Mouse (Mus musculus) kidney, embryonic 16.5 days (tissue): ENCODE data around the gene Vwa3a. TPM values are rescaled to one million over a fixed set of nuclear protein-coding genes. Genes with fewer than 3 reads are reported as not detected.

ENCODE experiments used
- ATAC-seq: fragments of 200-750 bp; cut with Nextera tagmentation; 2 replicates; pipeline ENCODE4 v1.8.0; 2017; ENCODE audit warnings: moderate TSS enrichment; ENCODE audit not compliant: low FRiP score, low TSS enrichment
- H3K27ac ChIP-seq: fragments of 300-500 bp; sonication (generic); 2 replicates; pipeline ENCODE4 v1.5.1; 2014; ENCODE audit warnings: low read length
- H3K27me3 ChIP-seq: fragments of 300-500 bp; sonication (generic); 2 replicates; pipeline ENCODE4 v1.6.1; 2014; ENCODE audit warnings: low read length, control low read depth, mixed read lengths; ENCODE audit not compliant: insufficient read depth
- H3K36me3 ChIP-seq: fragments of 300-500 bp; sonication (generic); 2 replicates; pipeline ENCODE4 v1.6.1; 2014; ENCODE audit warnings: low read length, control low read depth, mixed read lengths; ENCODE audit not compliant: insufficient read depth
- H3K4me1 ChIP-seq: fragments of 300-500 bp; sonication (generic); 2 replicates; pipeline ENCODE4 v1.6.1; 2014; ENCODE audit warnings: low read length, control low read depth, mixed read lengths; ENCODE audit not compliant: insufficient read depth
- H3K4me2 ChIP-seq: fragments of 300-500 bp; sonication (generic); replicated peaks from 2 replicates; pipeline ENCODE4 v1.6.1; 2014; ENCODE audit warnings: low read depth, low read length
- H3K4me3 ChIP-seq: fragments of 300-500 bp; sonication (generic); 2 replicates; pipeline ENCODE4 v1.5.1; 2014; ENCODE audit warnings: mild to moderate bottlenecking, low read length
- H3K9ac ChIP-seq: fragments of 300-500 bp; sonication (generic); replicated peaks from 2 replicates; pipeline ENCODE4 v1.6.1; 2014; ENCODE audit warnings: low read length
- H3K9me3 ChIP-seq: fragments of 300-500 bp; sonication (generic); 2 replicates; pipeline ENCODE4 v1.6.1; 2016; ENCODE audit warnings: low read length, control low read depth
- WGBS: fragments of 180-500 bp; shearing (Covaris S2); extraction: QIAGEN DNeasy Blood & Tissue Kit; methylation state at CpG from one replicate; pipeline ENCODE4 v1.1.7; 2014; 5-methylcytosine and 5-hydroxymethylcytosine counted together
- polyA plus RNA-seq: library from polyadenylated mRNA; unstranded; fragments of >200 nt; fragmentation: Nextera tagmentation; extraction: Ambion mirVana; gene quantifications from 2 replicates; pipeline ENCODE4 v1.2.1, GENCODE M21; 2015

The Vwa3a gene
- polyA plus RNA-seq, 1 experiment from 2014 or later, result 0.11 TPM

DNA sequence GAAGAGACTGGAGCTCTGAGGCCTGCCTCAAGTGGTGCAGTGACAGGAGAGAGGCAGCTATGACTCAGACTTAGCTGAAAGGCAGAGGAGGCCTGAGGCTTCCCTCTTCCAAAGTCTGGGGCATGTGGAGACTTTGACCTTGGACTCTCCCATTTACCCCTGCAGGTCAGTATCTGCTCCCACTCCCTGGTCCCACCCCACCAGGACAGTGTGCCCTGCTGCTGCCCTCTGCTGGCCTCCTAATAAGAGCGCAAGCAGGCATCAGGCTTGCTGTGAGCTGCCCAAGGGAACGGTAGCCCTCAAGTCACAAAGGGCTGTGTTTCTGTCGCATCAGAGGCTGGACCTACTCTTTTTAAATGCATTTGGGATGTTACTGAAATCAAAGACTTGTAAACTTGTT, 87.3 kb downstream of the Vwa3a start:
- no peak overlapping the region for H3K4me3 ChIP-seq
- 10% methylated on average over 3 of the region's 3 CpGs for WGBS
- H3K27ac ChIP-seq, result no peak overlapping the region
- peaks cover 11% of the 10 kb centered on the region; the same call in 1 of the 2 replicates for H3K4me1 ChIP-seq
- ATAC-seq, result no peak
- no peaks in the 10 kb centered on the region for H3K9me3 ChIP-seq
- no peaks in the 10 kb centered on the region for H3K27me3 ChIP-seq
- no peaks in the 10 kb centered on the region for H3K36me3 ChIP-seq
- no peak overlapping the region for H3K9ac ChIP-seq
- H3K4me2 ChIP-seq, result no peak overlapping the region

DNA sequence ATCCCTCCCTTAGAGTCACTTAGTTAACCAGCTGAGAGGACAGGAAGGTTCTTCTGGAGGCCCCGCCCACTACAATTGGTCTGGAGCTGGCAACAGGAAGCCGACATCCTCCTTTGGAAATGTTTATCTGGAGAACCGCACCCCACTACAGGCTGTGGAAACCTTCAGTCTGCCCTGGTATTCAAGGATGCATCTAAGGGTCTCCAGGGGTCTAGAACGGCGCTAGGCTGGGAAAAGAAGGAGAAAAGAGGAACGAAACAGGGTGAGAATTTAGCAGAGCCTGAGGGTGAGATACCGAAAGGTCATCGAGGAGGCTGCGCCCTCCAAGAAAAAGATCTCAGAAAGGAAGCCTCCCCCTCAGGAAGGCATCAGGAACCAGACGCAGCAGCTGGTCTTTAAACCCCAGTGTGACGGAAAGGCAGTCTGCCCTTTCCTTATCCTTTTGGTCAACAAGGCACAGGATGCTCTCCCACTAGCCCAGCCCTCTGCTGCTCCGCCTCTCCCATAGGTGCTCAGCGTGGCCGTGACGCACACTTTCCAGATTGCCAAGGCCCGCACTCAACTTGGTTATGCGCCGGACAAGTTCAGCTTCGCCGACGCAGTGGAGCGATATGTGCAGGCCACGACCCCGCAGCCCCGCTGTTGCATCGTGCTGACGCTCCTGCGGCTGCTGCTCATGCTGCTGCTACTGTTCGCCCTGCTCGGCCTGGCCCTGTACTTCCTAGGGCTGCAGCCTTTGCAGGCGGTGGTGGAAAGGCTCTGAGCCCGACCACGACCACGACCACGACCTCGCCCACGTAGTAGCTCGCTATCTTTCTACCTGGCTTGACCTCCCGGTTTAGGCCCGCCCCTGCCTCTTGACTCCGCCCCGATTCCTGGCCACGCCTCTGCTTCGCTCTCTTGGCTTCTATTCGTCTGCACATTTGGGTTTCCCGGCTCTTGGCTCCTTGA, 91.6 kb downstream of the Vwa3a start:
- H3K4me1 ChIP-seq, result peaks cover 14% of the 10 kb centered on the region; the same call in 1 of the 2 replicates
- H3K27me3 ChIP-seq, result no peaks in the 10 kb centered on the region
- under 1% methylated on average over 46 of the region's 46 CpGs for WGBS
- H3K9ac ChIP-seq, result peak overlapping the region; percentile 64
- peak overlapping the region; percentile 65 for H3K4me3 ChIP-seq
- peak overlapping the region; percentile 89 for H3K4me2 ChIP-seq
- H3K9me3 ChIP-seq, result no peaks in the 10 kb centered on the region
- peak overlapping the region; percentile 81 for H3K27ac ChIP-seq
- no peaks in the 10 kb centered on the region for H3K36me3 ChIP-seq
- peak; percentile 39 for ATAC-seq

DNA sequence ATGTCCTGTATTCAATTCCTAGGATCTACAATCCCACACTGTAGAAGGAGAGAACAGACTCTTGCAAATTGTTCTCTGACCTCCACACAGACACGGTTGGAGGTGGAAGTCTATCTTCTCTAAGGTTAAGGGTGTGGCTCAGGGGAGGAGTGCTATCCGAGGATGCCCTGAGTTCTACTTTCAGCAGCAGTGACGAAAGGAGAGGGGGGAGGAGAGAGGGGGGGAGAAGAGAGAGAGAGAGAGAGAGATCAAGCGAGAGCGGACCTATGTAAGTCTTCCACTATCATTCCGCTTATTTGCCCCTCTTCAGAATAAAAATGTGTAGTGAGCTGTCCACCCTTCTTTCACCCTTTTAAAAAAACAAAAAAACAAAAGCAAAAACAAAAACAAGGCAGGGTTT, 95.3 kb downstream of the Vwa3a start:
- Histone ChIP-seq H3K9me3 (no peaks in the 10 kb centered on the region), H3K4me3 (peak overlapping the region; percentile 74), H3K9ac (peak overlapping the region; percentile 65), H3K36me3 (no peaks in the 10 kb centered on the region), H3K4me1 (peaks cover 19% of the 10 kb centered on the region; the same call in 1 of the 2 replicates), H3K27ac (peak overlapping the region; percentile 77; the same call in 1 of the 2 replicates), H3K4me2 (peak overlapping the region; percentile 65), H3K27me3 (no peaks in the 10 kb centered on the region)
- 48% methylated on average over 6 of the region's 6 CpGs for WGBS
- ATAC-seq, result no peak

DNA sequence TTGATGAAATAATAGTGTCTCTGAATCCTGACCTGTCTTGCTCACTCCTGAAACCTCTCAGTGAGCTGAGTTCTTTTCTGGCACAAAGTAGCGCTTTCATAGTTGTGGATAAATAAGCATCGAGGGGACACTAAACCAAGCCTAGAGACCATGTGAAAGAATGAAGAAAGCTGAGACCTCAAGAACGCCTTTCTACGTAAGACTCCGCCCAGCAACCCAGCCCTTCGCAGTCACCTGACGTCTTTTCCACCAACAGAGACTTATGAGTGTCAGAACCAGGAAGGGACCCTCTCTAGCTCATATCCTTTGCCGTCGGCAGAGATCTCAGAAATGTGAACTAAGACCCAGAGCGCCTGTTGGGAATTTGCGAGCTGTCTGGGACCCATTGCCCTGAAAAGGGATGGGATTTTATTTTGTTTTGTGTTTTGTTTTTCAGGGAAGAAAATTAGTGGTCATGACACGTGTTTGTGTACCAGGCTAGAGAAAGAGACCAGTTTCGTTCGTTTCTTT, 95.8 kb downstream of the Vwa3a start:
- ATAC-seq, result peak; percentile 80; the same call in 1 of the 2 replicates
- H3K4me2 ChIP-seq, result peak overlapping the region; percentile 65
- H3K36me3 ChIP-seq, result no peaks in the 10 kb centered on the region
- peaks cover 17% of the 10 kb centered on the region; the same call in 1 of the 2 replicates for H3K4me1 ChIP-seq
- peak overlapping the region; percentile 77 for H3K27ac ChIP-seq
- peak overlapping the region; percentile 65 for H3K9ac ChIP-seq
- no peaks in the 10 kb centered on the region for H3K9me3 ChIP-seq
- H3K4me3 ChIP-seq, result peak overlapping the region; percentile 74
- no peaks in the 10 kb centered on the region for H3K27me3 ChIP-seq
- WGBS, result 8% methylated on average over 14 of the region's 14 CpGs

DNA sequence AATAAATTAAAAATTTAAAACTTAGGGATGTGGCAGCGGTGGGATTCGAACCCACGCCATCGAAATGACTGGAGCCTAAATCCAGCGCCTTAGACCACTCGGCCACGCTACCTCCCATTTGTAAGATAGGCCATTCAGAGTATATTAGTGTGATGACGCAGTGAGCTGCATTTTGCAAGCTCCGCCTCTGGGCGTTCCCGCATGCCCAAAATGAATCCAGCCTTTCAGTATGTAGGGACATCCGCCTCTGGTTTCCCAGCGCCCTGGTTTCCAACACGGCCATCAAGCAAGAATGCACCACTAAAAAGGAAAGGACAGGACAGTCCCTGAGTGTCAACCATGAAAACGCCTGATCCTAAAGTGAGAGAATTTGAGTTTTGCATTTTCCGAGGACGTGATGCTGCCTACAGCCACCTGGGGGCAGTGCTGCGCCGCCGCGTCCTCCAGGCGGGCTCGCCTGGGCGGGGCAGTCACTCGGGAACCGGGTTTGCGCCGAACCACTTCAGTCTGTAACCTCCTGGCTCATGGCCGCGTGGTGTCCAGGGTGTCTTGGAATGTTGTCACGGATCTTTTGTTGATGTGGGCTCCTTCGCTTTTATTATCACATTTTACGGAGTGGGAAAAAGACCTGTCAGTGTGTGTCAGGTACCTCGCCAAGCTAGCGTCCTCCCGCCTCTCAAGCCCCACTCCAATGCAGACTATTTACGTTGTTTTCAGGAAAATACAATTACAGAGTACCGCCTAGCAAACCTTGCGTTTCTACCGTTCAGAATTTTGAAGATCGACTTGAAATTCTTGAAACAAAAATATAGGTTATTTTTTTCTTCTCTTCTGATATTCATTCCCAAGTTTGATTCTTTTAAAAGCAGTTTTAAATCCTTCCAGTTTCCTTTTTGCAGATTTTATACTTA, 96.6 kb downstream of the Vwa3a start:
- Histone ChIP-seq H3K4me2 (peak overlapping the region; percentile 65), H3K27me3 (no peaks in the 10 kb centered on the region), H3K9me3 (no peaks in the 10 kb centered on the region), H3K36me3 (no peaks in the 10 kb centered on the region), H3K4me3 (peak overlapping the region; percentile 74), H3K9ac (peak overlapping the region; percentile 72), H3K4me1 (peaks cover 10% of the 10 kb centered on the region; the same call in 1 of the 2 replicates), H3K27ac (peak overlapping the region; percentile 78)
- WGBS, result under 1% methylated on average over 41 of the region's 41 CpGs
- peak; percentile 89 for ATAC-seq

DNA sequence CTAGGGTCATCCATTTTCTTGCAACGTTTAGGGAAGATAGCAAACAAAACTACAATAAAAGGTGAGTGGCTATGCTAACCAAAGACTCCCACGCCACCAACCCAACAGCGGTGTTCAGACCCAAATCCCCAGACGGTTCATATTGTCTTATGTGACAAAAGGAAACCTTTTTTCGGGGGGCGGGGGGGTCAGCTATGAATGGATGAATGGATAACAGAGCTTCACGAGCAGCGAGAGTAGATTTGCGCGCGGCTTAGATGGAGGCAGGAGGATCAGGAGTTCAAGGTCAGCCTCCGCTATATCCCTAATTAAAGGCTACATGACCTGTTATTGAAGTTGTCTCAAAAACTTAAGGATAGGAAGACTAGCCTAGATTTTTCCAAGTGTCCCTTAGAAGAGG, 97.2 kb downstream of the Vwa3a start:
- no peaks in the 10 kb centered on the region for H3K36me3 ChIP-seq
- no peak for ATAC-seq
- H3K9ac ChIP-seq, result peak overlapping the region; percentile 50

DNA sequence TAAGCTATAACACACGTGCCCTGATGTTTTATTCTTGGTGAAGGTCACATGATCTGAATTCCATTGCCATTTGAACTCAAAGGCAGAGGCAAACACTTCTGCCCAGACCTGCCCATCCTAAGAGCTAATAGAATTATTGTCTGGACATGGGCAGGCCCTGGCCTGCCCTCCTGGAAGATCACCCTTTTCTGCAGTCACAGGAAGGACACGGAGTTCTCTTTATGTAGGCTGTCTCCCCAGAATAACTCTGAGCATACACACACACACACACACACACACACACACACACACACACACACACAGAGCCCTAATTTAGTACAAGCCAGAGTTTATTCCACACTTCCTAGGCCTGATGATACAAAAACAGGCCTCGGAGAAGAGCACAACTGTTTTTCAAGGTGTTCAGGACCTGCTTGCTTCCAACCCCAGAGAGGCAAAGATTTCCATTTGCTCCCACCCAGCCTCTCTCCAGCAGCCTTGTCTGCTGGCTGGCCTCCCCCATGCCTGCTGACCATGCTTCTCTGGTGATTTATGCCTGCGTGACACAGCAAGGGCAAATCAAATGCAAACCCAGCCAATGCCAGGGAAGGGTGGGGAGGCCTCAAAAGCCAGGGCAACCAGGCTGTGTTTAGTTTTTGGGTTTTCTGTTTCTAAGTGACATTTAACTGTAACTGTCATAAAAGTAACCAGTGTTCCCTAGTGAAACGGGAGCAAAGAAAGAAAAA, 99.5 kb downstream of the Vwa3a start:
- Histone ChIP-seq H3K4me3 (no peak overlapping the region), H3K27me3 (no peaks in the 10 kb centered on the region), H3K36me3 (no peaks in the 10 kb centered on the region), H3K9ac (no peak overlapping the region), H3K9me3 (no peaks in the 10 kb centered on the region), H3K4me1 (peaks cover 5% of the 10 kb centered on the region; the same call in 1 of the 2 replicates), H3K4me2 (no peak overlapping the region), H3K27ac (no peak overlapping the region)
- 37% methylated on average over 5 of the region's 5 CpGs for WGBS
- no peak for ATAC-seq

More for the DNA sequence above, 97.2 kb downstream of the Vwa3a start:
- Histone ChIP-seq H3K4me2 (peak overlapping the region; percentile 65), H3K9me3 (no peaks in the 10 kb centered on the region), H3K27ac (no peak overlapping the region), H3K27me3 (no peaks in the 10 kb centered on the region), H3K4me3 (peak overlapping the region; percentile 74), H3K4me1 (peaks cover 9% of the 10 kb centered on the region; the same call in 1 of the 2 replicates)
- 7% methylated on average over 12 of the region's 12 CpGs for WGBS

DNA sequence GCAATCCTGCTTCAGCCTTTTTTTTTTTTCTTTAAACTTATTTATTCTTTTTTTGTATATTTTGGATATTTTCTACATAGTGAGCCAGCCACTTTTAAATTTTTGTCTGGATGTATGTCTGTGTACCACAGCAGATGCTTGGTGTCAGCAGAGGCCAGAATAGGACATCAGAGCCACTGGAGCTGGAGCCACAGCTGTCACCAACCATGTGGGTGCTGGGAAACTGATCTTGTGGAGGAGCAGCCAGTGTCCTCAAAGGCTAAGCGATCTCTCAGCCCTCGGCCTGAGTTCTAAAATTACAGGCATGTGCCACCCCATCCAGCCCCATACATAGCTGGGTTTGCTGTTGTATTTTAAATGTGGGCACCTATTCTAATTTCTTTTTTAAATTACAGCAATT, 100.7 kb downstream of the Vwa3a start:
- ATAC-seq, result no peak
- peaks cover 15% of the 10 kb centered on the region; the same call in 1 of the 2 replicates for H3K4me1 ChIP-seq

More for the DNA sequence above, 100.7 kb downstream of the Vwa3a start:
- Histone ChIP-seq H3K4me2 (no peak overlapping the region), H3K9ac (no peak overlapping the region), H3K27me3 (no peaks in the 10 kb centered on the region), H3K4me3 (no peak overlapping the region), H3K27ac (no peak overlapping the region), H3K9me3 (no peaks in the 10 kb centered on the region), H3K36me3 (no peaks in the 10 kb centered on the region)
- WGBS, result 57% methylated on average over 2 of the region's 2 CpGs
